In genomic region chr17:79598596-79599577, GRCm38 (mm10) we compare ENCODE assay signal across 11 mouse cellular contexts. TPM values are rescaled to one million over a fixed set of nuclear protein-coding genes. Genes with fewer than 3 reads are reported as not detected.
DNase-seq lines count a peak whose midpoint lies in the region; ATAC-seq and TF ChIP-seq lines count a peak whose summit lies in the region.
"Had no signal": no experiment of that assay in that cellular context is flagged by ENCODE, and none has a peak within 500 bp of the region (broad histone marks: within the 10 kb centered on the region; RNA-seq: fewer than 3 reads in every experiment).

No protein-coding gene starts in this region.

- no peaks in the 10 kb centered on the region for H3K4me1 ChIP-seq in embryonic facial prominence, embryonic 14.5 days (ENCODE audit: control insufficient read depth, insufficient read depth, low read length)
- H3K4me1 ChIP-seq in embryonic facial prominence, embryonic 10.5 days: peaks cover 6% of the 10 kb centered on the region
- peaks cover 10% of the 10 kb centered on the region for H3K4me1 ChIP-seq in lung, embryonic 15.5 days
- peaks cover 5% of the 10 kb centered on the region for H3K4me1 ChIP-seq in embryonic fibroblast, embryonic 13.5 days (ENCODE audit: control insufficient read depth, insufficient read depth, low read length)

- H3K27ac ChIP-seq in embryonic facial prominence, embryonic 14.5 days (replicated peaks; ENCODE audit: low read depth, low read length): no peak overlapping the region
- no peak overlapping the region for H3K27ac ChIP-seq in embryonic facial prominence, embryonic 10.5 days (replicated peaks)
- no peak overlapping the region; the same call in 1 of the 2 replicates for H3K27ac ChIP-seq in lung, embryonic 15.5 days
- H3K27ac ChIP-seq in embryonic fibroblast, embryonic 13.5 days (ENCODE audit: insufficient read depth, low read length): peak overlapping the region; percentile 60; the same call in 1 of the 2 replicates
- H3K27ac ChIP-seq: heart, embryonic 10.5 days had no signal

- H3K36me3 ChIP-seq in embryonic facial prominence, embryonic 14.5 days (ENCODE audit: control insufficient read depth, insufficient read depth, low read length): no peaks in the 10 kb centered on the region
- H3K36me3 ChIP-seq in embryonic facial prominence, embryonic 10.5 days (replicated peaks): no peaks in the 10 kb centered on the region
- no peaks in the 10 kb centered on the region for H3K36me3 ChIP-seq in lung, embryonic 15.5 days
- H3K36me3 ChIP-seq in splenic B cell, adult 2 months (ENCODE audit: control insufficient read depth, insufficient read depth, low read length, poor library complexity, severe bottlenecking): no peaks in the 10 kb centered on the region
- H3K36me3 ChIP-seq: heart, embryonic 10.5 days had no signal

- no peak overlapping the region for H3K9ac ChIP-seq in embryonic facial prominence, embryonic 14.5 days (ENCODE audit: low read depth, low read length)
- H3K9ac ChIP-seq in lung, embryonic 15.5 days: no peak overlapping the region

- H3K27me3 ChIP-seq in embryonic facial prominence, embryonic 14.5 days (replicated peaks; ENCODE audit: control insufficient read depth, insufficient read depth, low read length): no peaks in the 10 kb centered on the region
- no peaks in the 10 kb centered on the region for H3K27me3 ChIP-seq in embryonic facial prominence, embryonic 10.5 days (replicated peaks; ENCODE audit: low read depth, poor library complexity, severe bottlenecking)
- H3K27me3 ChIP-seq in lung, embryonic 15.5 days: no peaks in the 10 kb centered on the region
- no peaks in the 10 kb centered on the region for H3K27me3 ChIP-seq in splenic B cell, adult 2 months (ENCODE audit: control insufficient read depth, insufficient read depth, low read length, poor library complexity, severe bottlenecking)

- TF ChIP-seq CTCF in embryonic fibroblast, embryonic 13.5 days (IDR thresholded peaks at IDR 0.05; ENCODE audit: borderline replicate concordance, insufficient read depth, low read length): no peak

- no peak overlapping the region for H3K4me3 ChIP-seq in embryonic facial prominence, embryonic 14.5 days (ENCODE audit: low read depth, low read length)
- H3K4me3 ChIP-seq in embryonic facial prominence, embryonic 10.5 days: no peak overlapping the region
- no peak overlapping the region for H3K4me3 ChIP-seq in lung, embryonic 15.5 days
- H3K4me3 ChIP-seq in embryonic fibroblast, embryonic 13.5 days (ENCODE audit: insufficient read depth, low read length): no peak overlapping the region
- H3K4me3 ChIP-seq: heart, embryonic 10.5 days had no signal

- no peak for DNase-seq in embryonic facial prominence, embryonic 14.5 days (ENCODE audit: low spot score)
- no peak for DNase-seq in embryonic facial prominence, embryonic 10.5 days (ENCODE audit: low spot score)
- no peak for DNase-seq in lung, postnatal 14 days
- peak; percentile 13 for DNase-seq in splenic B cell, adult 2 months (ENCODE audit: low read depth, low spot score)
- DNase-seq in ovary, postnatal 10 days (ENCODE audit: low spot score): no peak
- DNase-seq: spleen, adult 18-20 months; thymus, postnatal 14 days had no signal

- no peak overlapping the region for H3K4me2 ChIP-seq in embryonic facial prominence, embryonic 14.5 days (ENCODE audit: low read depth, low read length)
- no peak overlapping the region for H3K4me2 ChIP-seq in lung, embryonic 15.5 days

- 41% methylated on average over 8 of the region's 8 CpGs for WGBS in embryonic facial prominence, embryonic 14.5 days
- WGBS in embryonic facial prominence, embryonic 10.5 days: 54% methylated on average over 8 of the region's 8 CpGs
- 12% methylated on average over 8 of the region's 8 CpGs for WGBS in lung, embryonic 15.5 days

- H3K9me3 ChIP-seq in embryonic facial prominence, embryonic 14.5 days (ENCODE audit: control insufficient read depth, low read length): no peaks in the 10 kb centered on the region
- no peaks in the 10 kb centered on the region for H3K9me3 ChIP-seq in embryonic facial prominence, embryonic 10.5 days
- H3K9me3 ChIP-seq in lung, embryonic 15.5 days: no peaks in the 10 kb centered on the region
- H3K9me3 ChIP-seq: heart, embryonic 10.5 days had no signal

- TF ChIP-seq POLR2A in embryonic fibroblast, embryonic 13.5 days (IDR thresholded peaks at IDR 0.05; ENCODE audit: low read depth, low read length): no peak

- 0 out of 2 replicates have a peak, but pooled peaks have one; percentile 56 for ATAC-seq in embryonic facial prominence, embryonic 14.5 days (ENCODE audit: low read depth)
- ATAC-seq in lung, embryonic 15.5 days (ENCODE audit: borderline replicate concordance, extremely low read depth, low FRiP score, low TSS enrichment): peak; percentile 62; the same call in 1 of the 2 replicates
- ATAC-seq in megakaryocyte-erythroid progenitor cell, adult 5-6 weeks (replicated peaks; ENCODE audit: low FRiP score, low TSS enrichment, poor library complexity, severe bottlenecking): no peak

RNA-seq across cellular contexts. Expression of gene Rmdn2, which starts 12.8 kb away (rescaled TPM):
- 12.4 and 12.7 TPM in 2 replicates for polyA plus RNA-seq in embryonic facial prominence, embryonic 14.5 days (2014; fragmentation: Nextera tagmentation; extraction: Ambion mirVana)
- polyA plus RNA-seq in embryonic facial prominence, embryonic 10.5 days (2016; fragmentation: Nextera tagmentation; extraction: Ambion mirVana): 6.4 and 7.0 TPM in 2 replicates
- polyA plus RNA-seq in lung, embryonic 15.5 days (2015; fragmentation: Nextera tagmentation; extraction: Ambion mirVana): 18.9 and 20.5 TPM in 2 replicates
- 12.0 and 13.9 TPM in 2 replicates for polyA plus RNA-seq in embryonic fibroblast, embryonic 13.5 days (2011; ENCODE audit: insufficient read length, low read depth, missing spikeins)
- total RNA-seq in megakaryocyte-erythroid progenitor cell, adult 5-6 weeks (2014; fragmentation: Nextera tagmentation): 6.9 and 9.2 TPM in 2 replicates
- total RNA-seq in megakaryocyte-erythroid progenitor cell, adult 5-6 weeks (2017): 9.4 and 10.4 TPM in 2 replicates
